Mouse (Mus musculus): ENCODE data around the gene Hdac4.
A peak's percentile ranks its signal among the peaks of the same experiment; 100 is the strongest.

GRCm38 (mm10) chr1:91920038-91920589, 275.4 kb downstream of the Hdac4 start:
- no peak for TF ChIP-seq POLR2A (IDR thresholded peaks at IDR 0.05; ENCODE audit: insufficient read length, low read depth)
- TF ChIP-seq TCF3 (IDR thresholded peaks at IDR 0.05; ENCODE audit: insufficient read length, low read depth): peak; percentile 23

Measured in myocyte (in vitro differentiated cells).